Mouse (Mus musculus): ENCODE measurements around the gene Sdcbp2. TPM values are rescaled to one million over a fixed set of nuclear protein-coding genes. Genes with fewer than 3 reads are reported as not detected.

The Sdcbp2 gene
- total RNA-seq, 2 experiments from 2014 or later = 1.1 to 1.7 TPM

DNA sequence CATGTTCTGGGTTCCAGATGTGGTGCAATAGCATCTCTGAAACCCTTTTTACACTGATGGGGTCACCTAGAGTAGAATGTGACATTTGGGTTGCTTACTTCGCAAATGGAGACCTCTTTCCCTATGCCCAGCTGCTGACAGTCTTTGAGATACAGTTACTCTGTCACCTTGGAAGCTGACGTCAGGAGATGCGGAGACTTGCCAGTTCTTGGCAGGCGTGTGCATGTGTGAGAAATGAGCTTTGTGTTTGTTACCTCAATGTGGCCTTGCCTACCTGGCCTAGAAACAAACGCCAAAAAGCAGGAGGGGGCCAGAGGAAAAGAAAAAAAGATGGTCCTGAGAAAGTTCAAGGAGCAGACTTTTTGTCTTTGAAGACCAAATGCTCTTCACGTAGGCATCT lies 5.6 kb upstream of the Sdcbp2 start:
- no peak for DNase-seq (ENCODE audit: low spot score in 2 of 2)

DNA sequence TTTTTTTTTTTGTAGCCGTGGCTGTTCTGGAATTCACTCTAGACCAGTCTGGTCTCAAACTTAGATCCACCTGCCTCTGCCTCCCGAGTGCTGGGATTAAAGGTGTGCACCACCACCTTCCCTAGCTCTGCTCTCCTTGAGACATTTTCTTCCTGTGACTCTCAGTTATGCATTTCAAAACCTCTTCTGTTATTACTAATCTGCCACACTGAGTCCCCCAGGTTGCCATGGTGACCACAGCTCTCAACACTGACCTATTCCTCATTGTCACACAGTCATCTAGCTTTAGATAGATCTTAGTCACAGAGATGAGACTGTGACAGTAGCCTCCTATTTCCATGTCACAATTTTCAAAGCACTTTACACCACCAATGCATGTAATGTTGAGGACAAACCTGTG lies 3.0 kb upstream of the Sdcbp2 start:
- DNase-seq (ENCODE audit: low spot score in 2 of 2) = no peak

DNA sequence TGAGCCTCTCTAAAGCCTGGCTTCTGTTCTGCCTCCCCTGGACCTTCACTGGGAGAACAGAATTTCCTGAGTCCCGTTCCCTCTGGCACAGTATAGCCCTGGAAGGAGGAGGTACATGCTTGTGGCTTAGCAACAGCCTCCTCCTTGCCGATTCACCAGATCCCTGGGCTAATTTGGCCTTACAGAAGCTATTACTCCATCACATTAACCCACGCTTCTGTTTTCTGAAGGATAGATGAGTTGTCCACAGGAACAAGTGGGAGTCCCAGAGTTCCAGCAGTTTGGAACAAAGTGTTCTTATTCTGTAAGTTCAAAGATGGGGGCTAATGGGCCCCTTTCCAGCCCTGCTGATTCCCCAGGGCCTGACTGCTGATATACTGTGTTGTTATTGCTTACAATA lies 1.2 kb downstream of the Sdcbp2 start:
- DNase-seq (ENCODE audit: low spot score in 2 of 2) = peak in 1 of 2 experiments; percentile 54

DNA sequence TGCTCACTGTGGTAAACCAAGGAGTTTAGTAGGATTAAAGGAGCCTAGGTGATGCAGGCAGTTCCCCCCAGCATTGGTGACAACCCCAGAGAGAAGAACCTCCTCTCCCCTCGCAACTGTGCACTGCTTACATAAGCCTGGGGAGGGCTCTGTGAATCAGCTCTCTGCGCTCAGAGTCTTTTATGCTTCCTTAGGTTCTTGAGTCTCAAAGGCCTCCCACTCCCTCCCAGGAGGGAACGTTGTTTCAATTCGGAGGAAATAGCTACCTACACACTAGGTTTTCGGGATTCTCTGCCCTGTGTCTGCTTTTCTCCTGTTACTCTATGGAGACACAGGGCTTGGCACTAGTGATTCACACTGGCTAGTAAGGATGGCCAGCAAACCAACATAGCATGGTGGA lies 2.2 kb downstream of the Sdcbp2 start:
- DNase-seq (ENCODE audit: low spot score in 2 of 2) = peak; percentile 61 to 77

DNA sequence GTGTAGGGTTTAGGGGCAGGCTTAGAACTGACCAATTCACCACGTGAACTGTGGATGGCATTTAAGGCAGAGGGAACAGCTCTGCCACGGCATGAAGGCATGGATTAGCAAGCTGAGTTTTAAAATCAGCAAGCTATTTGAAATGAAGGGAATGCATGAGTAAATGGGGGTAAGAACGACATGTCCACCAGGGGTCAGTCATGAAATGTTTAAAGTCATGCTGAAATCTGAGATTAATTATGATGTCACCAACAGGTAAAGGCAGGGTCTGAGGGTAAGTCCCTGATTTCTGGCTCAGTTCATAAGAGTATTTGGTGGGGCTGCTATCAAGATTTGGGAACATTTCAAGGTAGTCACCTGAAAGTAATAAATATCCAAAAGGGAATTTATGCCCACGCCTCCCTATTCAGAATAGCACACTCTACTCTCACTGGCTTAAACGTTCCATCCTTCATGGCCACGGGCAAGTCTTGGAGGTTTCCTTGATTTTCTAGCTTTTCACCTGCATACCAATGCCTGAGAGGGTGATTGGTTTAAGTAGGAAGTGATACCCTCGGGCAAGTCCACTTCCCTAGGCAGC lies 2.8 kb downstream of the Sdcbp2 start:
- no peak for DNase-seq (ENCODE audit: low spot score in 2 of 2)

DNA sequence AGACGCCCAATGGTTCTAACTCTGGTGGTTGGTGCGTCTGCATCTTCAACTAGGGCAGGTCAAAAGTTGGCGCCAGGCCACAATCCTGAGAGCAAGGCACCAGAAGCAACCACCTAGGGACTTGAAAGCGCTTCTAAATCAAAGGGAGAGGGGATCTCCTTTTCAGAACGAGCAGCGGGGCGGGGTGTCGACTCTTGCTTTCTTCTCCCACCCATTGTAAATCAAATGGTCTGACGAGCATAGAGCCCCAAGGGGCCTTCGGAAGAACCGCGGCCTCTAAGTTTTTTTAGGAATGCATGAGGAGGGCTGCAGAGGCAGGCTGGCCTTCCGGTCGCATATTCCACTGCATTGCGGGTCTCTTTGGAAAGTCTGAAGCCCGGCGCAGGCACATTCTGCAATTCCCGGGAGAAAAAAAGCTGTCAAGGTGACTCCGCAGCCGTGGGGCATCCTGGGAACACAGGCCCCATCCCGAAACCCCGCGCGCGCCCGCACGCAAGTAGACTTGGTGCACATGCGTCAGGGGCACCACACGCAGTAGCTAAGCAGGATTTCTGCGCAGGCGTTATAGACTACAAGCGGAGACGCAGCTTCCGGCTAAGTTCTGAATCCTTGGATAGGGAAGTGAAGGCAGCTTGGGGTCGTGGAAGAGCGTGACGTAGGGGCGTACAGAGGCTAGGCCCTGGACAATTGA lies 3.4 kb downstream of the Sdcbp2 start:
- peak; percentile 91 to 93 for DNase-seq (ENCODE audit: low spot score in 2 of 2)

DNA sequence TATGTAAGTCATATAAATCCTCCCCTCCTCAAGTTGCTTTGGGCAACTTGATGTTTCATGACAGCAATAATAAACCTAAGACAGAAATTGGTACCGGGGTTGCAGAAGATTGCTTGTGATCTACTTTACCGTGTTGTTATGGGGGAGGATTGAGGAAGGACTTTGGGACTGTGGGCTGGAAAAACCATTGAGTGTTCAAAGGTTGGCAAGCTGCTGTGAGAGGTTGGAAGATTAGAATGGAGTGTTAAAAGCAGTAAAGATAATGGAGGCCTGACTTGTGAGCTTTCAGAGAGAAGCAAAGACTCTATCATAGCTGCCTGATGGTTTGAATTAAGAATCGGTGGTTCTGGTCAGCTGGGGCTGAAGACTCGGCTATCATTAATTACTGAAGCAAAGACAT lies 6.8 kb downstream of the Sdcbp2 start:
- no peak for DNase-seq (ENCODE audit: low spot score in 2 of 2)

DNA sequence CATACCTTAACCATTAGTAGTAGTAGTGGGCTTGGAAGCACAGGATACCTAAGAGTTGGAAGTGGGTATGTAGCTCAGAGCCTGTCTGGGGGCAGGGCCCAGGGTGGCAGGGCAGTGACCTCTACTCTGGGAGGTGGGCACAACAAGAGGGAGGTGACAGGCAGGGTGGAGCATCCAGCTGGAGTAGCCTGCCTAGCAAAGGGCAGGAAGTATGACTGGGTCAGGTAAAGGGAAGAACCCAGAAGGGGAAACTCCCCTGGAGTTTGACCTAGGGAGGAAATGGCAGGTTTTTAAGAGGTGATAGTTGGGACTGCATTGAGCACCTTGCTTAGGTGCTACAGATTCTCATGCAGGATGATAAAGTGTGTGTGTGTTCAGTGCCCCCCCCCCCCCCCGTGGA lies 8.5 kb downstream of the Sdcbp2 start:
- no peak for DNase-seq (ENCODE audit: low spot score in 2 of 2)

DNA sequence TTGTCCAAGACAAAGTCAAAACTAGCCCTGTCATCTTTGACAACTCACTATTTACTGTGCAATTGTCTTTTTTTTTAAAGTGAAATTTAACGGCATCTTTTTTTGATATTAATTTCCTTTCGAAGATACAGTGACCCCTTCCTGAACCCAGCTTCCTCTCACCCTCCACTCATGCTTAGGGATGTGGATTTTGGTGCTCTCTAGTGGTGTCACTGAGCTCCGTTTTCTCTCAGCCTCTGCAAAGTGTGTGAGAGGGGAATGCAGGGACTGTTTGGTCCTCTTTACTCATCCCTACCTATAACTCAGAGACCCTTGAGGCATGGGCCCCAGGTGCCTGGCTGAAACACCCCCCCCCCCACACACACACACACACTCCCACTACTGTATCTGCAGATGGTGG lies 13.5 kb downstream of the Sdcbp2 start:
- DNase-seq (ENCODE audit: low spot score in 2 of 2) = no peak

DNA sequence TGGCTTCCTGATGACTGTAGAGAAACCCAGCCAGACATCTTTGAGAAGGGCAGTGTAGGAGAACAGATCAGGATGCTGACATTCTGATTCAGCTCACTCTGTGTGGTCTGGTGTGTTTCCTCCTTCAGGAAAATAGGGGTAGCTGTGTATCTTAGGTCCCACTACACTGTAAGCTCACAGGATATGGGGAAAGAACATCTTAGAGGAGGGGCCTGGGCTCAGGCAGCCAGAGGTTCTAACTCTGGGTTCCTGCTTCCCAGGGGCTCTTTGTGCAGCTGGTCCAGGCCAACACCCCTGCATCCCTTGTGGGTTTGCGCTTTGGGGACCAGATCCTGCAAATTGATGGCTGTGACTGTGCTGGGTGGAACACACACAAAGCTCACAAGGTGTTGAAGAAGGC lies 14.4 kb downstream of the Sdcbp2 start:
- no peak for DNase-seq (ENCODE audit: low spot score in 2 of 2)

DNA sequence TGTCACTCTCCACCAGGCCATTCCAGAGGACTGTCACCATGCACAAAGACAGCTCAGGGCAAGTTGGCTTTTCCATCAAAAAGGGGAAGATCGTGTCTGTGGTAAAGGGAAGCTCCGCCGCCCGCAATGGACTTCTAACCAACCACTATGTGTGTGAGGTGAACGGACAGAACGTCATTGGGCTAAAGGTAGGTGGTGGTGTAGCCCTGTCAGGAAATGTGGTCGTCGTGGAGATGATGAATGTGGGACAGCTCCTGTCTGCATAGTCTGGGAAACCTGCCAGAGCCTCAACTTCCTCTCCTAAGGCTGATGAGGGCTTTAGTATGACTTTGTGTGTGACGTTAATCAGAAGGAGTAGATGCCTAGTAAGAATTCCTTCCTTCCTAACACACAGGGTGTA lies 14.9 kb downstream of the Sdcbp2 start:
- no peak for DNase-seq (ENCODE audit: low spot score in 2 of 2)

DNA sequence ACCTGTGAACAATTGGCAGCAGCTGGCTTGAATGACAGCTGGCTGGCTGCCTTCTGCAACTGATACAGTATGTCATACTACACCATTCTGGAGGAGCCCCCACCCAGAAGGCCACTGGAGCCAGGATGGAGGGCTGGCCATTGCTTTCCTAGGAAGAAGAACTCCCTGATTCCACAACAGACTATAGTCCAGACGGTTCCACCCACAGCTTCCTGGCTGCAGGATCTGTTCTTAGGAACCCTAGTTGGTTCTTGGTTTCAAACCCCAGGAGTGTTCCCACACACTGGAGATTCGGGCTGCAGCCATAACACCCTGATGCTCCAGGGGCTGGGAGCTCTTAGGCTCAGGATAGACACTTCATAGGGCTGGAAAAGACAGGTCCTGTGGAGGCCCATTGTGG lies 25.6 kb downstream of the Sdcbp2 start:
- DNase-seq (ENCODE audit: low spot score in 2 of 2) = peak; percentile 67 to 75

DNA sequence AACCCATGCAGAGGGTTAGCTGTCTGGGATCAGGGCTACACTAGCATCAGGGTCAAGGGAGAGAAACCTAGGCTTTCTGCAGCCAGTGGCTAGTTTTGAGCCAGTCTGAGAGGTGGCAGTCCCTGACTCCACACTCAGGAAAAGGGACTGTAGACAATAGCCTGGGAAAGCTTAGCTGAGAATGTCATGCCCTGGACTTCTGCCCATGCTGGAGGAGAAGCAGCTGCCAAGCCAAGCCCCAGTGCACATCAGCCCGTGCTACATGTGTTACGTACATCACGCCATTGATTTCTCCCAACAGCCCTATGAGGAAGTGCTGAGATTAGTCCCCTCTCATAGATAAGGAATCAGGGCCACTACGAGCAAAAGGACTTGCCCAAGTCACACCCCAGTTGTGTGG lies 29.7 kb downstream of the Sdcbp2 start:
- DNase-seq (ENCODE audit: low spot score in 2 of 2) = no peak

DNA sequence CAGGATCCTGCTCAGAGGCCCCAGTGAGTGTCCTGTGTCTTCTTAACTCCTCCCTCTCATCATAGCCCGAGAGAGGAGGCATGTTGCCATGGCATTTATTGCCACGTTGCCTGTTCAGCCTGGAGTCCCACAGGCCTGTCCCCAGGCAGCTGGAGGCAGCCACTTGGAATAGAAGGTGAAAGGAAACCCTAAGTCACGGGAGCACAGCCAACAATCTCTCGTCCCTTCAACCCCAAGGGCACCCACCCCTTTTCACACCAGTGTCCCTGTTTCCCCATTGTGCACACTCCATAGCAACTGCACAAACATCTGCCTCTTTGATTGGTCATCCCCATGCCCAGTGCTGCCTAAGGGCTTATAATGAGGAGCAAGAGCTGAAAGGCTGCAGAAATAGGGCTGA lies 31.2 kb downstream of the Sdcbp2 start:
- no peak for DNase-seq (ENCODE audit: low spot score in 2 of 2)

DNA sequence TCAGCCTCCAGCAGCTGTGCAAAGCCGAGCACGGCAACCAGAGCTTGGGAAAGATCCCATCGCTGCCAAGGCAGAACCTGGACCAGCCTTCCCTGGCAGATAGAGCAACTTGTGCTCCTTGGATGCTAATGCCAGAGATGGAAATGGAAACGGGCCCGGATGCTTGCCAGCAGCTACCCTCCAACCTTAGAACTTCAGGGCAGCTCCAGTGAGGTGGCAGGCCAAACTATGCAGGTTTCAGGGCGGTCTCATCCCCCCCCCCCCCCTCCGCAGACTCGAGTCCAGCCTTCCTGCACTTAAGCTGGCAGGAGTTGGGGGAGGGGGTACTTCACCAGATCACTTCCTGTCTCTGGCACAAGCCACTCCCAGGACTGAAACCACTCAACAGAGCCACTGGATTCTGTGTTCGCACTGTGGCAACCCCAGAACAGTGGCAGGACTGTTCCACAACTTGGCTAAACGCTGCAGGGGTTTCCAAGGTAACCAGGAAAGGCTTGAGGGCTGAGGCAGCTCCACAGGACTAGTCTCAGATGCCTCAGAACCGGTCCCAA lies 33.1 kb downstream of the Sdcbp2 start:
- peak; percentile 75 to 79 for DNase-seq (ENCODE audit: low spot score in 2 of 2)

DNA sequence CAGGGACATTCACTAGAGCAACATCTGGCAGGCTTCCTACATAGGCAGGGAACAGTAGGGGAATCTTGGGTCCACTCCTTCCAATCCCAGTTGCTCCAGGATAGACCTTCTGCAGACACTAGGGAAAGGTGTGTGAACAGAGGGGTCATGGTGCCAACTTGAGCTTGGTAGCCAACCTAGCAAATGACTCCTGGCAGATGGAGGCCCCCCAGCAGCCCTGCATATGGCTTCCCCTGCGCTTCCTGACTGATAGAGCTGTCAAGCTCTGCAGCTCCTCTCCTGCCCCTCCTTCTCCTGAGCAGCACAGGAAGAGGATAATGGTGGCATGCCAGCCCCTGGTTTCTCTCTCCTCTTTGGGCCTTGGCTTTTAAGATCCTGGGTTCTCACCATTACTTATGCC lies 36.0 kb downstream of the Sdcbp2 start:
- no peak for DNase-seq (ENCODE audit: low spot score in 2 of 2)

DNA sequence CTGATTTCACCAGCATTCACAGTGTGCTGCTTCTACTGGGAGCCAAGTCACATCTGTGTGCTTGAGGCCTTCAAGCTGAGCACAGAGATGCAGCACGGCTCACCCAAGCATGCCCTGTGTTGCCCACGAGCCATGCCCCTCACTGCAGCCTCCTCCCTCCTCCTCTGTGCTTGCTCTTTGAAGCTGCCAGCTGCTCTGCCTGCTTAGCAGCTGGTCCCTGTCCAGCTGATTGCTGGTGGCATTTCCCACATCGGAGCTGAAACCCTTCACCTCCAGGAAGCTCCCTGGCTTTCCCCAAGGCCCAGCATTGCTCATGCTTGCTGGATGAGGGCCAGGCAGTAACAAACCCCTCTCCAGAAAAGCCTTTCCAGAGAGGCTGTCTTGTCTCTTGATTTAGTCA lies 37.6 kb downstream of the Sdcbp2 start:
- DNase-seq (ENCODE audit: low spot score in 2 of 2) = no peak

DNA sequence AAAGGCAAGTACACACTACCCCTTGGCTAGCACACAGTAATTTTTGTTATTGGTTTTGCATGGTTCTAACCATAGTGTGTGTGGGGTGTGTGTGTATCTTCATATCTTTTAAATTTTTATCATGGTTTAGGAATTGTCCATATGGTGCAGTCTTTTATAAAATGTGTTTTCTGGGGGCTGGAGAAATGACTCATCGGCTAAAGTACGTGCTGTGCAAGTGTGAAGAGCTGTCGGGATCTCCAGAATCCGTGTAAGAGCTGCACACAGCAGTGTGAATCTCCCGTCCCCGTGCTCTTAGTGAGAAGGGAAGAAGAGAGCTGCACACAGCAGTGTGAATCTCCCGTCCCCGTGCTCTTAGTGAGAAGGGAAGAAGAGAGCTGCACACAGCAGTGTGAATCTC lies 43.4 kb downstream of the Sdcbp2 start:
- DNase-seq (ENCODE audit: low spot score in 2 of 2) = peak; percentile 53 to 77

DNA sequence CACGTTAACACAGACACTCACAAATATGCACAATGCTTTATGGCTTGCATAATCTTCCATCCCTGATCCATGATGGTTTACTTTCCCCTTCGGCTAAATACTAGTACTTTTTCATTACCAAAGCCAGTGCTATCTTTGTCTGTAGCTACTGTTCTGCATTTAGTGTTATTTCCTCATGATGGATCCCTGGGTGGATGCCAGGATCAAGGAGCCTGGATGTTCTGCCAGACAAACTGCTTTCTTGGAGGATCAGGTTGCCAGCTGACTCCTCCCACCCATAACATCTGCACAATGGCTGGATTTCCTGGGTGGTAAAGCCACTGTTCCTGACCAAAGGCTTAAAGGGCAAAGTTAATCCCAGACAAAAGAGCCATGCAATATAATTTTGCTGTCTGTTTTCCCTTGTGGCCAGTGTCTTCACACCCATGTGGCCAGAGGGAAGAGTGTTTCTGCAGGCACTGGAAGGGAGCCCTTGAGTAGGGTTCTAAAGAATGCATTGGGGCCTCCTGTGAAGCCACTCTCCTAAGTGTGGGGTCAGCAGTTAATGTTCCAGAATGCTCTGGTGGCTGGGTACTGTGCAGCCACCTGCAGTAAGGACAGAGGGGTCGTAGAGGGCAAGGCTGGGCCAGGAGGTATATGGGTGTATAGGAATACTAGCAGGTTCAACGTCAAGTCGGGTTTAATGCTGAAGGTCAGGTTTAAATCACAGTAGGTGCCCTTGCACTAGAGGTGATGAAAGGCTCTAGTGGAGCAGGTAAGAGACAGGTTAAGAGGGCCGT lies 44.3 kb downstream of the Sdcbp2 start:
- peak in 1 of 2 experiments; percentile 64 for DNase-seq (ENCODE audit: low spot score in 2 of 2)

DNA sequence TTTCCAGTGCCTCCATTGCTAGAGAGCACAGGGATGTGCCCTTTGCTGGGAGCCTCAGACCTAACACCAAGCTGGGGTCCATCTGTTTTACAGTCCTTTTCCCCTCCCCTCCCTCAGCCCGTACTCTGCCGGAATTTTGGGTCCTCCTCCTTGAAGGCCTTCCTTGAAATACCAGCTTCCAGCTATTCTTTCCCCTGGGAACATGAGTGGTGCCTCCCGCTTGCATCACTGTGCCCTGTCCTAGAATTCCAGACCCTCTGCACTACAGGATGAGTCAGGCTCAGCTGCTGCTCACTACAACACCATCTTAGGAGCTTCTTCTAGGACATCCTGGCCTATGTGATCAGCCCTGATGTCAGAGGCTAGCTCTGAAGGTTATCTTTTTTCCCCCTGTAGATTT lies 51.4 kb downstream of the Sdcbp2 start:
- DNase-seq (ENCODE audit: low spot score in 2 of 2) = no peak

DNA sequence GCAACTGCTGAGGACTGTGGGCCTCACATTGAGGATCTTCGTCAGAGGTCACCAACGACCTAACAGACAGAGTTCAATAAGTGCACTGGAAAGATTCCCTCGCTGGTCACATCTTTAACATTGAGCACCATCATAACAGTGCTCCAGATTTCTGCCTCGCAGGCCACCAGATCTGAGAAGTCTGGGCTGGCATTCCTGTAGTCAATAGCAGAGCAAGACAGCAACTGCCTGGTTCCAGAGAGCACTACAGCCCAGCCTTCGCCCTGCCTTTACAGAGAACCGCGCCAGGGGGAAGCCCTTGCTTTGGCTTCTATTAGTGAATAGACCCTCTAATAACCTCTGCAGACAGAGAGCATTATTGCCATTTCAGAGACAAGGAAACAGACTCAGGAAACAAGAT lies 53.9 kb downstream of the Sdcbp2 start:
- DNase-seq (ENCODE audit: low spot score in 2 of 2) = no peak

DNA sequence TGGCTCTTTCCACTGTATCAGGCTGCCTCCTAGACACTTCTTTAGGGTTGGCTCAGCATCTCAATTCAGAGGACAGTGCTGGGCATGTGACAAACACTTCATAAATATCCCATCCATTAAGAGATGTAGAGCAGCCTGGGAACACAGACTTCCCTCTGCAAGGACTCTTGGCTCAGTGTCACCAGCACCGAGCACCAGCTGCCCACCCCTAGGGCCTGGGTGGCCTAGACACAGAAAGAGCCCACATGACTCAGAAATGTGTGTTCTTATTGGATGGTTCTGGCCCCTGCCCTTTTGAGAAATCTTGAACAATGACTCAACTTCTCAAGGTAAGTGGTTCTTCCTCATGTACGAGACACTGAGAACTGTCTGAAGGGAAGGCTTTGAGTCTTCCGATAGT lies 55.6 kb downstream of the Sdcbp2 start:
- DNase-seq (ENCODE audit: low spot score in 2 of 2) = no peak

All from left cerebral cortex, adult 18-20 months (tissue).